Mouse (Mus musculus): ENCODE results near the gene Pkn1. TPM values are rescaled to one million over a fixed set of nuclear protein-coding genes. Genes with fewer than 3 reads are reported as not detected.

The Pkn1 gene
- total and polyA plus RNA-seq, 2 experiments from 2014 or later: 21.7 to 71.2 TPM

DNA sequence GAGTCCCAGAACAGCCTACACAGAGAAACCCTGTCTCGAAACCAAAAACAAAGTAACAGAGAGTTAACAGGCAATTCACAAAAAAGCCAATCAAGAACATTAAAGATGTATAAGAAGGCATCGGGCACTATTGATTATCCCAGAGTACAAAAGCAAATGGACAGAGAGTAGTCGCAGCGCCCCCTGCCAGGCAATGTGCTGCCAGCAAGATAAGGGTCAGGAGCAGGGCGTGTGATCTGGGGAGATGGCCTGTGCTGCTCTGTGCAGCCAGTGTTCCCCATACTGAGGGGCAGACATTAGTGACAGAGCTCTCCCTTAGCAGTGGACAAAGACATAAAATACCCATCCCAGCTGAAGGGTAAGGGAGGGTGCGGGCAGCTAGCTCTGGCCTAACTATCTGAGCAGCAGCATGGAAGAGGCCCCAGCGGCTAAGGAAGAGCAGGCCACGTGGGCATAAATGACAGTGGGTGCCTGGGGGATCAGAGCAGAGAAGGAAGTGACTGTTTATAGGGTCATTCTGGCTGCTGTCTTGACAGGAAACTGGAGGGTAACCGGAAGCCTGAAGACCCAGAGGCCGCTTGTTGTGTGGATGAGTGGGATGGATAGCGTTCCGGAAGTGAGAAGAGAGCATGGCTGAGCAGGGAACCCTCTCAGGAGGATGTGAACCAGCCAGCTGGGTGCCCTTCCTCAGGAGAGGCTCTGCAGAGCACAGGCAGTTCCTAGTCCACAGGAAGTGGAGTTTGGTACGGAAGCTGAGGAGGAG, 42.3 kb downstream of the Pkn1 start:
- no peaks in the 10 kb centered on the region for H3K9me3 ChIP-seq (ENCODE audit: low read length)
- H3K36me3 ChIP-seq (ENCODE audit: insufficient read depth, low read length): no peaks in the 10 kb centered on the region
- WGBS: 82% methylated on average over 13 of the region's 13 CpGs
- DNase-seq (ENCODE audit: low spot score) (no peak), ATAC-seq (ENCODE audit: low FRiP score) (no peak)
- H3K27ac ChIP-seq (ENCODE audit: low read depth, low read length): no peak overlapping the region
- no peak overlapping the region for H3K9ac ChIP-seq (replicated peaks; ENCODE audit: low read length, poor library complexity, severe bottlenecking)
- H3K27me3 ChIP-seq (ENCODE audit: insufficient read depth, low read length): no peaks in the 10 kb centered on the region
- H3K4me2 ChIP-seq (ENCODE audit: low read depth, low read length, poor library complexity, severe bottlenecking): no peak overlapping the region
- H3K4me3 ChIP-seq (ENCODE audit: low read depth, low read length): no peak overlapping the region
- peaks cover 9% of the 10 kb centered on the region; the same call in 1 of the 2 replicates for H3K4me1 ChIP-seq (ENCODE audit: insufficient read depth, low read length)
- peak; percentile 39 for TF ChIP-seq CTCF (IDR thresholded peaks at IDR 0.05)

DNA sequence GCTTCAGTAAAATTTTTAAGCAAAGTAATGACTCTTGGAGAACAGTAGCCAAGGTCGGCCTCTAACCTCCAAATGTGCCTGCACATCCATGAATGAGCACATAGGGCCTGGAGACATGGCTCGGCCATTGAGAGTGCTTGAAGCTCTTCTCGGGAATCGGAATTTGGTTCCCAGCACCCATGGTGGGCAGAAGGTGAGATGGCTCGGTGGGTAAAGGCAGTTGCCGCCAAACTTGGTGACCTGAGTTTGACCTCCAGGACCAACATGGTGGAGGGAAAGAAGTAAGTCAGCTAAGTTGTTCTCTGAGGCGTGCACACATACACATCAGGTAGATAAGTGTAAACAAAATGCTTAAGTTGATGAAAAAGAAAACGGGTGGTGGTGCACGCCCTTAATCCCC, 42.9 kb downstream of the Pkn1 start:
- no peak for ATAC-seq (ENCODE audit: low FRiP score)
- no peak for DNase-seq (ENCODE audit: low spot score)
- WGBS: 91% methylated on average over 9 of the region's 9 CpGs
- Histone ChIP-seq H3K4me1 (ENCODE audit: insufficient read depth, low read length) (peaks cover 9% of the 10 kb centered on the region; the same call in 1 of the 2 replicates), H3K36me3 (ENCODE audit: insufficient read depth, low read length) (no peaks in the 10 kb centered on the region), H3K4me3 (ENCODE audit: low read depth, low read length) (no peak overlapping the region), H3K9ac (replicated peaks; ENCODE audit: low read length, poor library complexity, severe bottlenecking) (no peak overlapping the region), H3K27ac (ENCODE audit: low read depth, low read length) (no peak overlapping the region), H3K27me3 (ENCODE audit: insufficient read depth, low read length) (no peaks in the 10 kb centered on the region), H3K9me3 (ENCODE audit: low read length) (no peaks in the 10 kb centered on the region), H3K4me2 (ENCODE audit: low read depth, low read length, poor library complexity, severe bottlenecking) (no peak overlapping the region)
- no peak for TF ChIP-seq CTCF (IDR thresholded peaks at IDR 0.05)

DNA sequence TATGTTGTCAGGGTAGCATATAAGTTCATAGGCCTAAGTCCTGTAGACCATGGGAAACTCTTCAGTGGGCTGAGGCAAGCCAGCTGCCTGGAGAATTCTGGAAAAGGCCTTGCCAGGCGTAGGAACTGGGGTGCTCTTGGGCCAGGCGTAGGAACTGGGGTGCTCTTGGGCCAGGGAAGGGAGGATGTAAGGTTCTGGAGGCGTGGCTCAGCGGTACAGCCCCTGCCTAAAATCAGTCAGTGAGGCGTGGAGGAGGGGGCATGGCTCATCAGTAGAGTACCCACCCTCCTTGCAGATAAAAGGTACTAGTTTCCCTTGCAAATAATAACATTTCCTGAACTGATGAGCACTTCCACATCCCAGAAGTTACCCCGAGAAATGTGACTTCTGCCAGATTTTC, 44.3 kb downstream of the Pkn1 start:
- Histone ChIP-seq H3K36me3 (ENCODE audit: insufficient read depth, low read length) (no peaks in the 10 kb centered on the region), H3K9ac (replicated peaks; ENCODE audit: low read length, poor library complexity, severe bottlenecking) (no peak overlapping the region), H3K27me3 (ENCODE audit: insufficient read depth, low read length) (no peaks in the 10 kb centered on the region), H3K4me2 (ENCODE audit: low read depth, low read length, poor library complexity, severe bottlenecking) (no peak overlapping the region), H3K9me3 (ENCODE audit: low read length) (no peaks in the 10 kb centered on the region), H3K4me3 (ENCODE audit: low read depth, low read length) (no peak overlapping the region), H3K4me1 (ENCODE audit: insufficient read depth, low read length) (peaks cover 9% of the 10 kb centered on the region; the same call in 1 of the 2 replicates), H3K27ac (ENCODE audit: low read depth, low read length) (no peak overlapping the region)
- WGBS: 94% methylated on average over 6 of the region's 6 CpGs
- TF ChIP-seq CTCF (IDR thresholded peaks at IDR 0.05): no peak
- no peak for DNase-seq (ENCODE audit: low spot score)
- no peak for ATAC-seq (ENCODE audit: low FRiP score)

DNA sequence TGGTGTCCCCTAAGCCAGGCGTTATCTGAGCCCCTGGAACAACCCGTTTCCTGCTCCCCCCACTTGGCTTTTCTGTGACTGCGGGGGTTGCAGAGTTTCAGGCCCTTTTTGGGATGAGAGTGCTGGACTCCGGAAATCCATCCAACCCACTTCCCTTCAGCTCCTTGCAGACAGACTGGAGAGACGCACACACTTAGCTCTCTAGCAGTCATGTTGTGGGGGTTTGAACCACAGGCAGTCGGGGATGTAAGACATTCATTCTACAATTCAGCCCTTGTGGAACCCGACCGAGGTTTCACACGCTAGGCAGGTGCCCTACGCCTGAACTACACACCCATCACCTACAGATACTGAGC, 45.3 kb downstream of the Pkn1 start:
- Histone ChIP-seq H3K27me3 (ENCODE audit: insufficient read depth, low read length) (no peaks in the 10 kb centered on the region), H3K4me2 (ENCODE audit: low read depth, low read length, poor library complexity, severe bottlenecking) (peak overlapping the region; percentile 93), H3K9ac (replicated peaks; ENCODE audit: low read length, poor library complexity, severe bottlenecking) (peak overlapping the region; percentile 83), H3K27ac (ENCODE audit: low read depth, low read length) (no peak overlapping the region), H3K4me1 (ENCODE audit: insufficient read depth, low read length) (peaks cover 9% of the 10 kb centered on the region; the same call in 1 of the 2 replicates), H3K9me3 (ENCODE audit: low read length) (no peaks in the 10 kb centered on the region), H3K4me3 (ENCODE audit: low read depth, low read length) (peak overlapping the region; percentile 91), H3K36me3 (ENCODE audit: insufficient read depth, low read length) (no peaks in the 10 kb centered on the region)
- no peak for ATAC-seq (ENCODE audit: low FRiP score)
- 55% methylated on average over 10 of the region's 10 CpGs for WGBS
- DNase-seq (ENCODE audit: low spot score): no peak
- TF ChIP-seq CTCF (IDR thresholded peaks at IDR 0.05): no peak

DNA sequence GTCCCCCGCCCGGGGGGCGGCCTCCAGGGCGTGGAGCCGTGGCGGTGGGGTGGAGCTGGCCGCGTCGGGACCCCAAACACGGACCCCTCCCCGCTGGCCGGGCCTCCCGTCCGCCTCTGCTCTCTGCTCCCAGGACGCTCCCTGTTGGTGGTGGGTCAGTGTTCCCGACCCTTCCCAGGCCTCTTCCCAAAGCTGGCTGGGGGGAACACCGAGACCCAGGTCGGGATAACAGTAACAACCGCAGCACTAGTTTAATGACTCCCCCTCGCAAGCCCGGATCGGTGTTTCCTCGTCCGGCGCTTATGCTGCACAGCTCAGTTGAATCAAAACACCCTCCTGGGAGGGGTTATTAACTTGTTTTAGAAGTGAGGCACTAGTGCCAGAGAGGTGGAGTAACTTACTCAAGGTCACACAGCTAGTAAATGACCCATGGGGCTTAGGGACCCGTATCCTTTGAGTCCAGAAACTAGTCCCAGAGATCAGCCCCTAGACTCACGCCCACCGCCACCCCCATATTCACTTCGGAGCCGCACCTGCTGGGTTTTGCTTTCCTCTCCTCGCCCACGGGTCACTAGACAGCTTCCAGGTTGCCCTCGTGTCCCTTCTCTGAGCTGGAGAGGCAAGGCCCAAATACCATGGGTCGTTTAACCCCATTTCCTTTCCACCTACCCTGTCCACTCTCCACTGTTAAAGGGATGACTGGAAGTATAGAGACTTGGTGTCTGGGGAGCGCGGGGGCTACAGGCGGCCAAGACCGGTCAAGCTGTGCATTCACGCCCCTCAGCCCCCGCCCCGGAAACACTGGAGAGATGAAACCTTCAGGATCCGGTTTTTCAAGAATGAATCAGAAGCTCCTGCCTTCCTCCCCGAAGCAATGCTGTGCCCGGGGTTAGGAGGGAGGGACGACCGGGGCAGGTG, 46.0 kb downstream of the Pkn1 start:
- no peak for TF ChIP-seq CTCF (IDR thresholded peaks at IDR 0.05)
- Histone ChIP-seq H3K36me3 (ENCODE audit: insufficient read depth, low read length) (no peaks in the 10 kb centered on the region), H3K4me3 (ENCODE audit: low read depth, low read length) (peak overlapping the region; percentile 91), H3K4me1 (ENCODE audit: insufficient read depth, low read length) (peaks cover 9% of the 10 kb centered on the region; the same call in 1 of the 2 replicates), H3K27me3 (ENCODE audit: insufficient read depth, low read length) (no peaks in the 10 kb centered on the region), H3K27ac (ENCODE audit: low read depth, low read length) (peak overlapping the region; percentile 47; the same call in 1 of the 2 replicates), H3K4me2 (ENCODE audit: low read depth, low read length, poor library complexity, severe bottlenecking) (peak overlapping the region; percentile 93), H3K9me3 (ENCODE audit: low read length) (no peaks in the 10 kb centered on the region), H3K9ac (replicated peaks; ENCODE audit: low read length, poor library complexity, severe bottlenecking) (peak overlapping the region; percentile 83)
- ATAC-seq (ENCODE audit: low FRiP score): peak; percentile 6
- no peak for DNase-seq (ENCODE audit: low spot score)
- 3% methylated on average over 38 of the region's 46 CpGs for WGBS

All from midbrain, postnatal 0 days (tissue).